Mouse (Mus musculus) olfactory bulb, adult 2 months (tissue): ENCODE results near the gene Stxbp2. TPM values are rescaled to one million over a fixed set of nuclear protein-coding genes. Genes with fewer than 3 reads are reported as not detected.
"Not testable (repeated sequence)": the region's sequence is repeated elsewhere in the genome, so short reads cannot be mapped to it uniquely, and the experiment has no call there.

Experiments
- H3K27ac ChIP-seq: fragments of 200-500 bp; 2 replicates; pipeline ENCODE4 v1.5.1; 2012; ENCODE audit warnings: low read depth, low read length; ENCODE audit not compliant: insufficient read depth
- H3K4me1 ChIP-seq: fragments of 200-500 bp; 2 replicates; pipeline ENCODE4 v1.6.1; 2012; ENCODE audit warnings: low read length; ENCODE audit not compliant: control insufficient read depth, insufficient read depth
- H3K4me3 ChIP-seq: fragments of 200-500 bp; 2 replicates; pipeline ENCODE4 v1.5.1; 2012; ENCODE audit warnings: mild to moderate bottlenecking, low read depth, low read length, moderate library complexity; ENCODE audit not compliant: insufficient read depth
- CTCF ChIP-seq: fragments of 200-500 bp; IDR thresholded peaks from 2 replicates; pipeline ENCODE4 v1.5.1; 2012; ENCODE audit warnings: low read depth, mild to moderate bottlenecking, low read length, moderate library complexity; ENCODE audit not compliant: insufficient read depth
- POLR2A ChIP-seq: fragments of 200-500 bp; IDR thresholded peaks from 2 replicates; pipeline ENCODE4 v1.6.1; 2012; ENCODE audit warnings: mild to moderate bottlenecking, low read depth, low read length, moderate library complexity; ENCODE audit not compliant: insufficient read depth
- WGBS: fragments of 180-500 bp; shearing (Covaris S2); methylation state at CpG from one replicate; pipeline ENCODE4 v1.1.7; 2018; 5-methylcytosine and 5-hydroxymethylcytosine counted together
- polyA plus RNA-seq: library from polyadenylated mRNA; stranded (reverse); fragments of >200 nt; gene quantifications from 2 replicates; pipeline ENCODE4 v1.2.4, GENCODE M21; 2012; ENCODE audit warnings: low replicate concordance; ENCODE audit not compliant: missing spikeins, insufficient read depth, insufficient read length

Gene Stxbp2
- not detected in 2 replicates for polyA plus RNA-seq

DNA sequence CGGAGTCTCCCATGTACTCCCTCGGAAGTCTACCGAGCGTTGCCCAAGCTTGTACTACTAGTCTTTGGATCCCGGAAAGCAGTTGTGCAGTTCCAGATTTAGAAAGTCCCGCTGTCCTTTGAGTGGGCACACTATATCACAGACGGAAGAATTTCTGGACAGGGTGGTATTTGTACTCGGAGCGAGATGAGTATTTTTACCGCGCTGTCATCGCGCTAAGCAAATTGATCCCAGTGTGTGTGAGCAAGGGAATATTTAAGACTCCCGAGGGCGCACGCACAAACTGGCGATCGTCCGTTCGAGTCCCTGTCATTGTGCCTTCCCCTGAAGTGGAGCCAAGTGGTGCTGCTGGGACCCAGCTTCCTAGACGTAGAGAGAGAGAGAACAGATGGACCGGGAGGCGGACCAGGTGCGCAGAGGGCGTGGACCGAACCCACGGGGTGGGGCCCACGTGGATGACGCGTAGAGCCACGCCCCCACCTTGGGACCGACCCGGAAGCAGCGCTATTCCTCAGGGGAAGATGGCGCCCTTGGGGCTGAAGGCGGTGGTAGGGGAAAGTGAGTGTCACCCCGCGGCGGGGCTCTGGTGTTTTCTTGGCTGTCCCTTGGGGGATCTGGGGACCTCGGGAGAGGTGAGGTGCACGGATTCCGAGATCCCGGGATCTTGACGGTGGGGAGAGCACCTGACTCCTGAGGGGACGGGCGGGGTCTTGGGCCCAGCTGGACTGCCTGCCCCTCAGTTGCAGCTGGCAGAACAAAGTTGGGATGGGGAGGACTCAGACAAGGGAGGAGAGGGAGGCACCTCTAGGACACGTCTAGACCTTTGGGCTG is at the start of gene Stxbp2:
Gene Stxbp2, plus strand, starts transcription at position 309 of the 831 bp plus-strand sequence.
- WGBS = 3% methylated on average over 47 of the region's 47 CpGs

DNA sequence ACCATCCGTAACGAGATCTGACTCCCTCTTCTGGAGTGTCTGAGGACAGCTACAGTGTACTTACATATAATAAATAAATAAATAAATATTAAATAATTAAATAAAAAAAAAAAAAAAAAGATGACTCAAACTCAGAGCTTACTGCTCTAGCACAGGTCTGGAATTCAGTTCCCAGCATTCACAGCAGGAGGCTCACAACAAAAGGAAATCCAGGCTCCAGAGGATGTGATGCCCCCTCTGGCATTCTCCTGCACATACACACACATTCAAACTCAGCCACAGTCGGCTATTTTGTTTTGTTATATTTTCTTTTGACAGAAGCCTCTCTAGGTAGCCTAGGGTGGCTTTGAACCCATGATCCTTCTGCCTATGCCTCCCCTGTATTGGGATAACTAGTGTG is 48.8 kb upstream of the Stxbp2 start:
- not testable (repeated sequence) for H3K4me3 ChIP-seq, H3K4me1 ChIP-seq, H3K27ac ChIP-seq
- 88% methylated on average over 3 of the region's 3 CpGs for WGBS

More for the DNA sequence above, at the start of gene Stxbp2:
- no peak within 1 kb of the TSS for H3K27ac ChIP-seq
- TF ChIP-seq CTCF (no peak), POLR2A (peak; percentile 17; the same call in 1 of the 2 replicates)
- peaks cover 10% of the 10 kb centered on the region for H3K4me1 ChIP-seq
- H3K4me3 ChIP-seq = peak within 1 kb of the TSS; percentile 49

DNA sequence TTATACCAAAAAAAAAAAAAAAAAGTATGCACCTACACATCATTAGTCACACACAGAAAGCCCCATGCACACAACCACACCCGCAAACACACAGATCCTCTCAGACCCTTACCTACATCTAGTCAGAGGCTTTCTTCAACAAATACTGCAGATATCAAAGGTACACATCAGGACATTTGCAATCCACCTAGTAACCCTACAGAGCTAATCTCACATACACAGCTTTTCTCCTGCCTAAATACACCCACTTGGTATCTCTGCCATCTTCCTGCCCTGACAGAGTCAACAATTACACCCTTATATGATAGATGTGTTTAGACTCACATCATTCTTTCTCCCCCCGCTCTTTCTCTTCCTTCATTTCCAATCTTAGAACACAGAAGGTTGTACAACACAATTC is 44.3 kb upstream of the Stxbp2 start:
- Histone ChIP-seq H3K4me1 (no peaks in the 10 kb centered on the region), H3K4me3 (no peak overlapping the region), H3K27ac (no peak overlapping the region)
- TF ChIP-seq POLR2A (no peak), CTCF (no peak)
- WGBS = 91% methylated on average over 2 of the region's 2 CpGs

DNA sequence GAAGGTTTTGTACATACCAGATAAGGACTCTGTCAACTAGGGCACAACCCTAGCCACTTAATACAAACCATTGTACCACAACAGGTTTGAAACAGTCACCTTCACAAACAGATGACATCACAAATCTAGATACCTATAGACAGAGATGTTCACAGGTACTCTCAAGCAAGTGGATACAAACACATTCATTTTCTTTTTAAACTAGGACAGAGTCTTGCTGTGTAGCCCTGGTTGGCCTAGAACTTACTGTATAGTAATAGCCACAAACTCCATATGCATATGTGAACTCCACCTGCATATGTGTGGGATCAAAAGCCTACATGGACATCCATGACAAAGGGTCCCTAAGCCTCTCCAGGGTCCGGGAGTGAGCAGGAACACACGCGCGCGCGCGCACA is 43.8 kb upstream of the Stxbp2 start, which contains the start of gene Camsap3:
Gene Camsap3, plus strand, starts transcription at position 301 of the 398 bp plus-strand sequence.
- peak within 1 kb of the TSS; percentile 7; the same call in 1 of the 2 replicates for H3K27ac ChIP-seq
- 2% methylated on average over 7 of the region's 7 CpGs for WGBS
- TF ChIP-seq POLR2A (no peak), CTCF (no peak)
- no peaks in the 10 kb centered on the region for H3K4me1 ChIP-seq
- H3K4me3 ChIP-seq = peak within 1 kb of the TSS; percentile 75

DNA sequence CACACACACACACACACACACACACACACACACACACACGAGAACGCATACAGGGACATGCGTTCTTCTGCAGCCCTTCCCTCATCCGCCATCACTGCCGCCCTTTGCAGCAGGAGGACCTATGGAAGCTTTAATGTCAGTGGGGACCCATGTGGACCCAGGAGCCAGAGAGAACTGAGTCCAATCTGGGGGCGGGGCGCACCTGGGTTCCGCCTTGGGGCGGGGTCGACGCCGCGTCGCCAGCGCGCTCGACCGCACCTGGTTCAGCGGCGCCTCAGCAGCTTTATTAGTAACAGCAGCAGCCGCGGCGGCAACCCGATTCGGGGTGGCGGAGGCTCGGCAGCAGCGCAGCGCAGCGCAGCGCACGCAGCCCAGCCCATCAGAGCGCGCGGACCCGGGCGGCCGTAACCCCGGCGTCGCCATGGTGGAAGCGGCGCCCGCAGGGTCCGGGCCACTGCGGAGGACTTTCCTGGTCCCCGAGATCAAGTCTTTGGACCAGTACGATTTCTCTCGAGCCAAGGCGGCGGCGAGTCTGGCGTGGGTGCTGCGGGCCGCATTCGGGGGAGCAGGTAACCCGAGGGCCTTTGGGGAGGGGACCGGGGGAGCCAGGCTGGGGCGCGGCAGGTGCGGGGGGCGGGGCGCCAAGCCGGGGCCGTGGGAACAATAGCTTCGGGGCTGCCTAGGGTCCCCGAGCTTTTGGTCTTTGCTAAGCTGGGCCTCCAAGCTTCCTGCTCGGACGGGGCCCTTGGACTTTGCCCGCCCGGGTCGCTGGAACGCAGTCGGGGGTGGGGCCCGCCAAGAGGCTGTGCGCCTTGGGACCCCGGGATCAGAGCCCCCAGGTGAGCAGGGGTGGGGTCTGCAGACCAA is 43.1 kb upstream of the Stxbp2 start:
- H3K4me1 ChIP-seq = no peaks in the 10 kb centered on the region
- 1% methylated on average over 77 of the region's 77 CpGs for WGBS
- TF ChIP-seq CTCF (no peak), POLR2A (peak; percentile 66)
- peak overlapping the region; percentile 75 for H3K4me3 ChIP-seq
- peak overlapping the region; percentile 7; the same call in 1 of the 2 replicates for H3K27ac ChIP-seq

DNA sequence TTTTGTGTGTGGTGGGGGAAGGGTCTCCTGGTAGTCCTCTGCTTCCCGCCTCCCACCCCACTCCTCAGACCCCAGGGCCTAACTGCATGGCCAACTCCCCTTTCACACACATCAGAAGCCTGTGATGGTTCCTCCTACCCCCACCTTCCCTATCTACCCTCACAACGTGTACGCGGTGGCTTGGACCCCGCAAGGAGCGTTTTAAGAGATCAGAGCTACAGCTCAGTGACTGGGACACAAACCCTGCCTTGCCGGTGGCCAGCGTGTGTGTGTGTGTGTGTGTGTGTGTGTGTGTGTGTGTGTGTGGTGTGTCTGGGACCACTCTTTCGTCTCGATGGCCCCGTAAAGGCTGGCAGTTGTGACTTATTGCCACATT is 42.5 kb upstream of the Stxbp2 start:
- WGBS = 2% methylated on average over 11 of the region's 11 CpGs
- Histone ChIP-seq H3K27ac (no peak overlapping the region), H3K4me3 (peak overlapping the region; percentile 75), H3K4me1 (no peaks in the 10 kb centered on the region)
- TF ChIP-seq POLR2A (no peak), CTCF (no peak)

DNA sequence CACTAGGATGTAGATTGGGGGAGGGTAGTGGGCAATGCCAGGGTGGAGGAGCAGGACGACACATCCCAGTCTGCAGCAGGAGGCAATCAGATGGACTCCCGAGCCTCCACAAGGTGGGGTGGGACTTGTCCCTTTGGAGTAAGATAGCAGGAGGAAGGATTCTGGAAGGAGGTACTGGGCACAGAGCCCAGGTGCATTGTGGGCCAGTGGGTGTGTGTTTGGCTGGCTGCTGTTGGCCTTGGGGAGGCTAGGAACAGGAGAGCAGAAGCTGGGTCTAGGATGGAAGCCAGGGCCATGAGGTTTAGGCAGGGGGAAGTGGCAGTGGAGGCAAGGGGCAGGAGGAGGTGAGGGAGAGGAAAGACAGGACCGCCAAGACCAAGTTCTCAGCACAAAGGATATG is 37.3 kb upstream of the Stxbp2 start:
- TF ChIP-seq CTCF = no peak
- TF ChIP-seq POLR2A = no peak
- 57% methylated on average over 3 of the region's 3 CpGs for WGBS
- peaks cover 5% of the 10 kb centered on the region; the same call in 1 of the 2 replicates for H3K4me1 ChIP-seq
- no peak overlapping the region for H3K4me3 ChIP-seq
- no peak overlapping the region for H3K27ac ChIP-seq

DNA sequence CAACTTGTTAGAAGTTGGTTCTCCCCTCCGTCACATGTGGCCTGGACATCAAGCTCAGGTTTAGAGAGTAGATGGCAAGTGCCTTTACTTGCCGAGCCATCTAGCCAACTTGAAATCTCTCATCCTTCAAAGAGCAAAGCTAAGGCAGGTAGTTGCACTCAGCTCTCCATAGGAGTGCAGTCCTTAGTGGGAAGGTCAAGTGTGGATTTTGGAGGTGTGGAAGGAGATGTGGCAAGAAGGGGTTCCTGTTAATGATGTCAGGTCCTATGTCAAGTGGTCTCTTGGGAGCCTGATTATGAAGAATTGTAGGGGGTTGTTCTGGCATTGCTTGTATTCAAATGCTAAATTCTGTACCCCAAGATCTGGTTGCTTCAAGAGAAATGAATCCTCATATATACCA is 36.3 kb upstream of the Stxbp2 start:
- H3K4me1 ChIP-seq = peaks cover 5% of the 10 kb centered on the region; the same call in 1 of the 2 replicates
- WGBS = 90% methylated on average over 2 of the region's 2 CpGs
- H3K4me3 ChIP-seq = no peak overlapping the region
- no peak for TF ChIP-seq POLR2A
- no peak for TF ChIP-seq CTCF
- no peak overlapping the region for H3K27ac ChIP-seq

DNA sequence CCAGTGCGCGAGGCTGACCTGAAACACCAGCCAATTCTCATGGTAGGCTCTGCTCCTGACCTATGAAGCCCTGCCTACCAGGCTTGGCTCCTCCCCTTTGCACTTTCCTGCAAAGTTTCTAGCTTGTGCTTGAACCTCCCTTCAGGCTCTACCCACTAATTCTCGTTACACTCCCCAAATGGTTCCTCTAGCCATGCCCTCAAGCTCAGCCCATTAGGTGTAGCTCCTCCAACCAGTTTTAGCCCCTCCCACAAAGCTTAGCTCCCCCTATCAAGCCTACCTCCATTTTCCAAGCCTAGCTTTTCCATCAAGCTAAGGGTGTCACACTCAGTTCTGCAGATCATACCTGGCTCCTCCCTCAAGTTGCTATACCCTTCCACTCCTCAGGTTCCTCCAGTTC is 32.7 kb upstream of the Stxbp2 start:
- Histone ChIP-seq H3K4me3 (no peak overlapping the region), H3K27ac (no peak overlapping the region), H3K4me1 (peaks cover 5% of the 10 kb centered on the region; the same call in 1 of the 2 replicates)
- TF ChIP-seq POLR2A (no peak), CTCF (no peak)
- 86% methylated on average over 3 of the region's 3 CpGs for WGBS

DNA sequence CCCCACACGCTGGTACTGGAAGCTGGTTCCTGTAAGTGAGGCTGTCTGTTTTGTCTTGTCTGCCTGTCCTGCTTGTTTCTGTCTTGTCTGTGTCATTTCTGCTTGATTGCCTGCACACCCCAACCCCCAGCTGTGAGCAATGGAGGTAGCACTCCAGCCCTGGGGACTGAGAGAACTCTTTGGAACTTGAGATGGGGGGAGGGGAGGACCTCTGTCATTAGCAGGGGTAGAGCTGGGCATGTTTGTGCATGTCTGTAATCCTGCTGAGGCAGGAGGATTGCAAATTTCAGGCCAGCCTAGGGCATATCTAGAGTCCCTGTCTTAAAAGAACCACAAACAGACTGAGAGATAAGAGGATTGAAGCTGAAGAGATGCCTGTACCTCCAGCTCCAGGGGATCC is 31.5 kb upstream of the Stxbp2 start:
- H3K4me3 ChIP-seq = no peak overlapping the region
- 85% methylated on average over 1 of the region's 1 CpGs for WGBS
- no peaks in the 10 kb centered on the region for H3K4me1 ChIP-seq
- TF ChIP-seq CTCF = no peak
- TF ChIP-seq POLR2A = no peak
- no peak overlapping the region for H3K27ac ChIP-seq
